Mouse (Mus musculus): ENCODE data around the gene Terb1.

DNA sequence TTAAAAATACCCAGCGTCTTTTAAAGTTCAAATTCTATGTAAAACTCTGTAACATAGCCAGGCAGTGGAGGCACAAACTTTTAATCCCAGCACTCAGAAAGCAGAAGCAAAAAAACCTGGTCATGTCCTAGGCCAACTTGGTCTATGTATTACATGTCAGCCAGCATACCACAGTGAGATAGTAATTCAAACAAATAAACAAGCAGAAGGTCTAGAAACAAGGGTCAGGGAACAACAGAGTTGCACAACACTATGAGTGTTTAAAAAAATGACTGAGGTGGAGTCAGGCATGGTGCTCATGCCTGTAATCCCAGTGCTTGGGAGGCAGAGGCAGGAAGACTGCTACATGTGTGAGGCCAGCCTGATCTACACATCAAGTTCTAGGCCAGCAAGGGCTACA lies 30.6 kb downstream of the Terb1 start:
- TF ChIP-seq EP300 (optimal IDR thresholded peaks at IDR 0.05), result no peak
- TF ChIP-seq CTCF (IDR thresholded peaks at IDR 0.05; ENCODE audit: low read depth), result no peak

Data from stomach, postnatal 0 days (tissue).